8 mouse cellular contexts compared by ENCODE assay signal in the genomic region with DNA sequence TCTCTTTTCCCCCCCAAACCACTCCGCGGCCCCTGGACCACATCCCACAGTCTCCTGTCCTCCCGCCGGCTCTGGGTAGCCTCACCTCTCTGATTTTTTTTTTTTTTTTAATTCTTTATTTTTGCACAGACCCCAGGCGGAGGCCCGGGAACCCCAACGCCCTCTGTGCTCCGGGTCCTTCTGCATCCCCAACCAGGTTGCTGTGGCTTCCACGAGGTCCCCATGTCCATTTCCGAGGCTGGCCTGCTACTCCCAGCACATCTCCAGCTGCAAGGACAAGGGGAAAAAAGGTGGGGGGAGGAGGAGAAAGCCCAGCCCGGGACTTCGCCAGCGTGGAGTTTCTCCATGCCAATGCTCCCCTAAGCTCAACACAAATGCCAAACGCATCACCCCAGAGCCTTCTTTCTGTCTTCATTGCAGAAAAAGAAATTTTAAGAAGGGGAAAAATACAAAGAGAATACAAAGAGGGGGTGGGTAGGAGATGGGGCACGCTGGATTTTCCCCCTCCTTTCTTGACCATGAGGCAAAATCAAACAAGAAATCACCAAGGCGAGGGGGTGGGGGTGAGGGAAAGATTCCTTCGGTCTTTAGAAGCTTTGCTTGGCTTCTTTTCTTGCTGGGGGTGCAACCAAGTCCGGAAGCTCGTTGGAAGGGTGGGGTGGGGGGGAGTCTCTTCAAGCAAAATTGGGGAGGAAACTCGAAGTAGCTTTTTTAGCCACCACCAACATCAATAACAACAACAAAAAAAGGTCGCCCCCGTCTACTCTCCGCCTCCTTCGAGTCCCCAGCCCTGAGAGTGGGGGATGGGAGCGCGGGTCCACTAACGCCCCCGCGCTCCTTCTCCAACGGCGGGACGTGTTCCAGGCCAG. TPM values are rescaled to one million over a fixed set of nuclear protein-coding genes. Genes with fewer than 3 reads are reported as not detected.
DNase-seq lines count a peak whose midpoint lies in the region; ATAC-seq and TF ChIP-seq lines count a peak whose summit lies in the region.

No protein-coding gene starts in this region.

- peaks cover 5% of the 10 kb centered on the region for H3K27me3 ChIP-seq in spleen, adult 2 months (ENCODE audit: control insufficient read depth, insufficient read depth, low read length)
- no peaks in the 10 kb centered on the region for H3K27me3 ChIP-seq in embryonic facial prominence, embryonic 13.5 days
- no peaks in the 10 kb centered on the region for H3K27me3 ChIP-seq in heart, embryonic 14.5 days (ENCODE audit: control insufficient read depth, insufficient read depth, low read length)
- no peaks in the 10 kb centered on the region for H3K27me3 ChIP-seq in kidney, postnatal 0 days (ENCODE audit: insufficient read depth, low read length)
- H3K27me3 ChIP-seq in liver, embryonic 14.5 days (ENCODE audit: control insufficient read depth, insufficient read depth, low read length): peaks cover 42% of the 10 kb centered on the region
- peaks cover 2% of the 10 kb centered on the region; the same call in 1 of the 2 replicates for H3K27me3 ChIP-seq in neural tube, embryonic 14.5 days (ENCODE audit: control insufficient read depth, insufficient read depth, low read length)

- TF ChIP-seq EP300 in liver, embryonic 14.5 days (IDR thresholded peaks at IDR 0.05; ENCODE audit: low read depth): no peak

- no peak for TF ChIP-seq CTCF in spleen, adult 2 months (IDR thresholded peaks at IDR 0.05; ENCODE audit: extremely low read depth, insufficient read depth, insufficient read length, insufficient replicate concordance)
- no peak for TF ChIP-seq CTCF in kidney, postnatal 0 days (IDR thresholded peaks at IDR 0.05; ENCODE audit: low read depth)
- no peak for TF ChIP-seq CTCF in liver, embryonic 14.5 days (IDR thresholded peaks at IDR 0.05; ENCODE audit: low read depth)

- H3K36me3 ChIP-seq in spleen, adult 2 months (ENCODE audit: control insufficient read depth, insufficient read depth, low read length): no peaks in the 10 kb centered on the region
- H3K36me3 ChIP-seq in embryonic facial prominence, embryonic 13.5 days: peaks cover 2% of the 10 kb centered on the region; the same call in 1 of the 2 replicates
- H3K36me3 ChIP-seq in heart, embryonic 14.5 days (ENCODE audit: control insufficient read depth, insufficient read depth, low read length): peaks cover 19% of the 10 kb centered on the region; the same call in 1 of the 2 replicates
- H3K36me3 ChIP-seq in kidney, postnatal 0 days (ENCODE audit: insufficient read depth, low read length): no peaks in the 10 kb centered on the region
- H3K36me3 ChIP-seq in liver, embryonic 14.5 days (replicated peaks; ENCODE audit: control insufficient read depth, insufficient read depth, low read depth): no peaks in the 10 kb centered on the region
- H3K36me3 ChIP-seq in neural tube, embryonic 14.5 days (ENCODE audit: control insufficient read depth, insufficient read depth, low read length): no peaks in the 10 kb centered on the region

- ATAC-seq in embryonic facial prominence, embryonic 13.5 days (ENCODE audit: insufficient number of reproducible peaks, insufficient read depth, low FRiP score, low TSS enrichment, low read depth): no peak
- no peak for ATAC-seq in heart, embryonic 14.5 days (ENCODE audit: insufficient number of reproducible peaks, insufficient read depth, low FRiP score, low read depth)
- ATAC-seq in kidney, postnatal 0 days (replicated peaks; ENCODE audit: low FRiP score, low read depth): no peak
- ATAC-seq in liver, embryonic 14.5 days (ENCODE audit: insufficient read depth): no peak
- no peak for ATAC-seq in neural tube, embryonic 14.5 days (ENCODE audit: low read depth)

- DNase-seq in spleen, adult 2 months (ENCODE audit: low read depth in 1 of 2, low spot score in 2 of 2): peak in 1 of 2 experiments; percentile 5
- no peak for DNase-seq in spleen, postnatal 4 days (ENCODE audit: low spot score in 2 of 2)
- peak; percentile 87 for DNase-seq in kidney, postnatal 0 days (ENCODE audit: low spot score)
- DNase-seq in liver, embryonic 14.5 days (ENCODE audit: low read depth in 3 of 3, low spot score in 3 of 3): no peak
- DNase-seq in thymus, postnatal 4 days: peak; percentile 85

- peak overlapping the region; percentile 46 for H3K4me3 ChIP-seq in spleen, adult 2 months (ENCODE audit: extremely low read depth, insufficient read depth, insufficient read length)
- peak overlapping the region; percentile 83 for H3K4me3 ChIP-seq in embryonic facial prominence, embryonic 13.5 days
- peak overlapping the region; percentile 92 for H3K4me3 ChIP-seq in heart, embryonic 14.5 days (ENCODE audit: control insufficient read depth in 1 of 2, insufficient read depth in 1 of 2, low read depth in 1 of 2, low read length in 2 of 2)
- peak overlapping the region; percentile 90 for H3K4me3 ChIP-seq in kidney, postnatal 0 days (replicated peaks; ENCODE audit: low read depth, low read length)
- peak overlapping the region; percentile 50 to 60 for H3K4me3 ChIP-seq in liver, embryonic 14.5 days (ENCODE audit: insufficient read depth in 1 of 2, low read depth in 2 of 2, low read length in 2 of 2)
- peak overlapping the region; percentile 91 for H3K4me3 ChIP-seq in neural tube, embryonic 14.5 days (ENCODE audit: low read depth, low read length)

- 1% methylated on average over 32 of the region's 32 CpGs for WGBS in spleen, adult 2 months
- WGBS in embryonic facial prominence, embryonic 13.5 days: under 1% methylated on average over 32 of the region's 32 CpGs
- WGBS in heart, embryonic 14.5 days: 0% methylated on average over 32 of the region's 32 CpGs
- WGBS in kidney, postnatal 0 days: 0% methylated on average over 32 of the region's 32 CpGs
- WGBS in liver, embryonic 14.5 days (ENCODE audit: insufficient replicate concordance): under 1% methylated on average over 32 of the region's 32 CpGs
- under 1% methylated on average over 32 of the region's 32 CpGs for WGBS in neural tube, embryonic 14.5 days

- peak overlapping the region; percentile 62 for H3K4me2 ChIP-seq in embryonic facial prominence, embryonic 13.5 days
- H3K4me2 ChIP-seq in heart, embryonic 14.5 days (ENCODE audit: low read length): peak overlapping the region; percentile 75
- peak overlapping the region; percentile 72 for H3K4me2 ChIP-seq in kidney, postnatal 0 days (ENCODE audit: low read length)
- peak overlapping the region; percentile 79 for H3K4me2 ChIP-seq in liver, embryonic 14.5 days (ENCODE audit: low read depth)
- H3K4me2 ChIP-seq in neural tube, embryonic 14.5 days (ENCODE audit: low read depth, low read length): peak overlapping the region; percentile 38; the same call in 1 of the 2 replicates

- no peak for TF ChIP-seq POLR2A in spleen, adult 2 months (IDR thresholded peaks at IDR 0.05; ENCODE audit: low read depth, low read length)

- no peak overlapping the region for H3K27ac ChIP-seq in spleen, adult 2 months (ENCODE audit: insufficient read depth, low read length)
- peak overlapping the region; percentile 100 for H3K27ac ChIP-seq in embryonic facial prominence, embryonic 13.5 days
- H3K27ac ChIP-seq in heart, embryonic 14.5 days (replicated peaks in 1 of 2; ENCODE audit: control insufficient read depth in 1 of 2, insufficient read depth in 1 of 2, low read depth in 2 of 2, low read length in 2 of 2): peak overlapping the region; percentile 99
- peak overlapping the region; percentile 96 for H3K27ac ChIP-seq in kidney, postnatal 0 days
- H3K27ac ChIP-seq in liver, embryonic 14.5 days: no peak overlapping the region
- peak overlapping the region; percentile 100 for H3K27ac ChIP-seq in neural tube, embryonic 14.5 days (ENCODE audit: low read depth, low read length)

- no peaks in the 10 kb centered on the region for H3K9me3 ChIP-seq in embryonic facial prominence, embryonic 13.5 days
- no peaks in the 10 kb centered on the region for H3K9me3 ChIP-seq in heart, embryonic 14.5 days (ENCODE audit: control insufficient read depth, low read length)
- no peaks in the 10 kb centered on the region for H3K9me3 ChIP-seq in kidney, postnatal 0 days (replicated peaks; ENCODE audit: low read length)
- H3K9me3 ChIP-seq in liver, embryonic 14.5 days (ENCODE audit: control insufficient read depth, low read length): no peaks in the 10 kb centered on the region
- H3K9me3 ChIP-seq in neural tube, embryonic 14.5 days (ENCODE audit: control insufficient read depth, low read length): no peaks in the 10 kb centered on the region

- peaks cover 12% of the 10 kb centered on the region for H3K4me1 ChIP-seq in spleen, adult 2 months (ENCODE audit: control insufficient read depth, insufficient read depth, insufficient read length)
- peaks cover 22% of the 10 kb centered on the region for H3K4me1 ChIP-seq in embryonic facial prominence, embryonic 13.5 days
- peaks cover 11 to 23% of the 10 kb centered on the region in 2 experiments for H3K4me1 ChIP-seq in heart, embryonic 14.5 days (ENCODE audit: control insufficient read depth in 2 of 2, insufficient read depth in 2 of 2, low read length in 2 of 2)
- H3K4me1 ChIP-seq in kidney, postnatal 0 days (replicated peaks; ENCODE audit: insufficient read depth, low read length): no peaks in the 10 kb centered on the region; the same call in none of the 2 replicates
- H3K4me1 ChIP-seq in liver, embryonic 14.5 days (replicated peaks; ENCODE audit: control insufficient read depth in 2 of 2, insufficient read depth in 2 of 2, low read length in 1 of 2): peaks cover 0 to 6% of the 10 kb centered on the region in 2 experiments; a peak in 1 of 4 replicates
- peaks cover 10% of the 10 kb centered on the region; the same call in 1 of the 2 replicates for H3K4me1 ChIP-seq in neural tube, embryonic 14.5 days (ENCODE audit: control insufficient read depth, insufficient read depth, low read length)

- peak overlapping the region; percentile 100 for H3K9ac ChIP-seq in embryonic facial prominence, embryonic 13.5 days
- H3K9ac ChIP-seq in heart, embryonic 14.5 days (ENCODE audit: low read length): peak overlapping the region; percentile 98
- H3K9ac ChIP-seq in kidney, postnatal 0 days (ENCODE audit: low read depth, low read length): peak overlapping the region; percentile 89
- no peak overlapping the region for H3K9ac ChIP-seq in liver, embryonic 14.5 days (replicated peaks)
- peak overlapping the region; percentile 100 for H3K9ac ChIP-seq in neural tube, embryonic 14.5 days (replicated peaks; ENCODE audit: low read depth, low read length)

RNA-seq across cellular contexts. Expression of a gene that starts 2.7 kb away (rescaled TPM):
- 6.0 and 10.8 TPM in 2 replicates for polyA plus RNA-seq in spleen, adult 2 months (2012; rRNA removed)
- polyA plus RNA-seq in embryonic facial prominence, embryonic 13.5 days (2015; fragmentation: Nextera tagmentation; extraction: Ambion mirVana): 68.9 and 80.7 TPM in 2 replicates
- 69.5 and 79.2 TPM in 2 replicates for polyA plus RNA-seq in heart, embryonic 14.5 days (2014; fragmentation: Nextera tagmentation; extraction: Ambion mirVana)
- 51.8 and 60.9 TPM in 2 replicates for polyA plus RNA-seq in kidney, postnatal 0 days (2015; fragmentation: Nextera tagmentation; extraction: Ambion mirVana)
- 1.7 and 1.8 TPM in 2 replicates for polyA plus RNA-seq in liver, embryonic 14.5 days (2012; rRNA removed)
- 2.0 TPM in 2 replicates for polyA plus RNA-seq in liver, embryonic 14.5 days (2014; fragmentation: Nextera tagmentation; extraction: Ambion mirVana)
- 157 and 188 TPM in 2 replicates for polyA plus RNA-seq in neural tube, embryonic 14.5 days (2014; fragmentation: Nextera tagmentation; extraction: Ambion mirVana)

Comparison
In these comparisons a context has a peak if more than half of its experiments do, and no peak if none do; other contexts are left out.
1. DNase-seq: peak in kidney, postnatal 0 days (single experiment) and thymus, postnatal 4 days (single experiment); none in spleen, postnatal 4 days (0 of 2) and liver, embryonic 14.5 days (0 of 3).
2. H3K27ac ChIP-seq: peak in embryonic facial prominence, embryonic 13.5 days (single experiment), heart, embryonic 14.5 days (2 of 2), kidney, postnatal 0 days (single experiment) and neural tube, embryonic 14.5 days (single experiment); none in spleen, adult 2 months (single experiment) and liver, embryonic 14.5 days (single experiment).
3. Peak in every context shown above with its lines, with median percentiles within 50 percentile points of each other: H3K4me3 ChIP-seq and H3K4me2 ChIP-seq.